Mouse (Mus musculus): ENCODE measurements at regions not wholly inside any gene's neighbourhood (a gene's known extent, or its start where the extent isn't known, plus 50 kb on each side); places are given as distances from the start of the nearest gene placed in this dataset.
A peak's percentile ranks its signal among the peaks of the same experiment; 100 is the strongest.

DNA sequence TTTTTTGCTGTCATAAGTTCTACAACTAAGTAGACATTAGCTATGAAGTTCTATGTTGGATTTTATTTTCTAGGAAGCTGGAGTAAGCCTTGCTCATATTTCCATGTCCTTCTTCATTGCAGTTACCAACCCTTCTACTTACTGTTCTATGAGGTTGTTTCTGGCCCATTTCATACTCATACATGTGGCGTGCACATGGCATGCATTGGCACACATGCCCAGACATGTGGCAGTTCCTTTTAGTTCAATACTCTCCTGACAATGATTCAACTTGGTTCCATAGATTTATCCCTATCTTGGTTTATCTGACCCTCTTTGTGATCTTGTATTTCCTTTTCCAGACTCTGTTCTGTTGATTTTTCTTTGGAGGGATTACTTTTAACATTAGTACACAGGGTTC is 203.2 kb downstream of the 1700064H15Rik start:
- Histone ChIP-seq H3K27me3 (no peaks in the 10 kb centered on the region), H3K4me1 (no peaks in the 10 kb centered on the region), H3K27ac (no peak overlapping the region), H3K4me3 (no peak overlapping the region), H3K9me3 (replicated peaks) (no peaks in the 10 kb centered on the region), H3K36me3 (ENCODE audit: poor library complexity, severe bottlenecking) (no peaks in the 10 kb centered on the region), H3K9ac (no peak overlapping the region), H3K4me2 (no peak overlapping the region)
- WGBS: 100% methylated on average over 1 of the region's 1 CpGs
- no peak for ATAC-seq

DNA sequence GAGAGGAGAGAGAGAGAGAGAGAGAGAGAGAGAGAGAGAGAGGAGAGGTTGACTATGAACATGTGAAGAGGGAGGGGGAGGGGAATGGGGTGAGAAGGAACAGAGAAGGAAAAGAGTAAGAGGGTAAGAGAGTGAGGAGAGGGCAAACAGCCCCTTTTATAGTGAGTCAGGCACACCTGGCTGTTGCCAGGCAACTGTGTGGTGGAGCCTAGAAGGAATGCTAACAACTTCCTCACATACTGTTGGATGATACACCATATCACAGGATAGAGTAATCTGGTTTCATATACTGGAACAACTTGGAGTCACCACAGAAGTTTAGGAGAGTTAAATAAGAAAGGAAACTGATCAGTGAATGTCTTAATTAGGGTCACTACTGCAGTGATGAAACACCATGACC is 204.1 kb downstream of the 1700064H15Rik start:
- no peak for ATAC-seq
- H3K4me1 ChIP-seq: no peaks in the 10 kb centered on the region
- H3K9ac ChIP-seq: no peak overlapping the region
- H3K36me3 ChIP-seq (ENCODE audit: poor library complexity, severe bottlenecking): no peaks in the 10 kb centered on the region
- no peaks in the 10 kb centered on the region for H3K9me3 ChIP-seq (replicated peaks)
- H3K4me2 ChIP-seq: no peak overlapping the region
- no peak overlapping the region for H3K4me3 ChIP-seq
- H3K27ac ChIP-seq: no peak overlapping the region
- H3K27me3 ChIP-seq: no peaks in the 10 kb centered on the region

DNA sequence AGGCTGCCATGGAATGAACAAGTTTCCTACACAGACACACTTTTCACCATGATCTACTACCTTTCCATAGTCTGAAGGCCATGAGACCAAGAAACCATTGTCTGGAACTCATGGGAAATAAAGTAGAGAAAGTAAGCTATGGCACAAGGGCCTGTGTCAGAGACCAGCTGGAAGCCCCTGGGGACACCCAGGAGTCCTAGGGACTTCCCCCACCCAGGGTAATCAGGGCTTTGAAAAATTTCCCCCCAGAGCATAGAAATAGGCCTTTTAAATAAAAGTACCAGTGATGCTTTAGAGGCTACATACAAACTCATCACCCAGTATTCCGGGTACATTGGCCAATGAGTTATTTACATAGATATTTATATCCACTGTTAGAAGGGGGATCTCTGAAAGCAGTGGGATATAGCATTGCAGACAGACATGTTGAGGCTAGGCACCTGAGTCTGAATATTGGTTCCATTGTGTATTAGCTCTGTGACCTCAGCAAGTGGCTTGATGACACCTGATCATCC is 207.0 kb downstream of the 1700064H15Rik start:
- no peaks in the 10 kb centered on the region for H3K9me3 ChIP-seq (replicated peaks)
- no peak for ATAC-seq
- 93% methylated on average over 1 of the region's 1 CpGs for WGBS
- no peaks in the 10 kb centered on the region for H3K36me3 ChIP-seq (ENCODE audit: poor library complexity, severe bottlenecking)
- H3K27ac ChIP-seq: no peak overlapping the region
- no peaks in the 10 kb centered on the region for H3K27me3 ChIP-seq
- H3K4me2 ChIP-seq: no peak overlapping the region
- no peak overlapping the region for H3K9ac ChIP-seq
- no peak overlapping the region for H3K4me3 ChIP-seq
- H3K4me1 ChIP-seq: no peaks in the 10 kb centered on the region

DNA sequence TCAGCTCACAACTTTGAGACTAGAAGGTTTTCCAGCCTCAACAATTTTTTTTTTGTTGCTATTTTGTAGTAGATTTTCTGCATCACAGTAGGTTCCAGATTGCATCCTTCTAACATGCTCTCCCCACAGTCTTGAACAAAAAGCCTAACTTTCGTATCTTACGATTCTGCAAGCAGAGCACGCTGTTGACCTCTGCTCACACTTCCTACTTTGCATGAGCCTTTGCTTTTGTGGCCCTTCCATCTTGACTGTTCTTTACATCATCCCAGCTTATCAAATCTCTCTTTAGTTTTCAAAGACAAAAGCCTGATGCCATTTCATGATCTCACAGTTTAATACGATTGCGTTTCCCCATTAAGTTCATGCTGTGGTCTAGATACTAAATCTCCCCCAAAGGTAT is 207.6 kb downstream of the 1700064H15Rik start:
- Histone ChIP-seq H3K27me3 (no peaks in the 10 kb centered on the region), H3K9me3 (replicated peaks) (no peaks in the 10 kb centered on the region), H3K4me2 (no peak overlapping the region), H3K9ac (no peak overlapping the region), H3K36me3 (ENCODE audit: poor library complexity, severe bottlenecking) (no peaks in the 10 kb centered on the region), H3K4me1 (no peaks in the 10 kb centered on the region), H3K4me3 (no peak overlapping the region), H3K27ac (no peak overlapping the region)
- 94% methylated on average over 5 of the region's 5 CpGs for WGBS
- ATAC-seq: no peak

DNA sequence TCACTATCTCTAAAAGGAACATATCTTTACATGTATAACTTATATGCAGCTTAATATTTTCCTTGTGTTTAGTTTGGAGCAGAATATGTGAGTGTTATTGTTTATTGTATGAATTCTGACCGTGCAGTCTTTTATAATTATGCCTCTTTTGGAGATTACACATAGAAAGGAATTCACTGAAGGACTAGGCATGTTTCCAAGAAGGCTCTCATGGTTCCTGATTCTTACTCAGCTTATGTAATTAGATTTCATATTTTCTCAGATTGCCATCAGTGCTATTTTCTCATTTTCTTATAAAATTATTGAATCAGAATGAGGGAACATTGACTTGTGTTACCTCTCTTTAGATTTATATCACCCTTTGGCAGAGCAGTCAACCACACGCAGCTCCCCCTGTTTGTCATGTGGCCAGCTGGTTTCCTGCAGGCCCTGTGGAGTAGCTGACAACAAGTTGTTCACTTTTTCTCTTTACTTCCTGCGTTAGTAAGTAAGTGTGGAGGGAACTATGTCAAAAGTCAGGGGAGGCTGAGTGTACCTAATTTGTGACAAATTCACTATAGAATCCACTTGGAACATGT is 217.4 kb downstream of the 1700064H15Rik start:
- no peak overlapping the region for H3K9ac ChIP-seq
- H3K27me3 ChIP-seq: no peaks in the 10 kb centered on the region
- 65% methylated on average over 3 of the region's 3 CpGs for WGBS

DNA sequence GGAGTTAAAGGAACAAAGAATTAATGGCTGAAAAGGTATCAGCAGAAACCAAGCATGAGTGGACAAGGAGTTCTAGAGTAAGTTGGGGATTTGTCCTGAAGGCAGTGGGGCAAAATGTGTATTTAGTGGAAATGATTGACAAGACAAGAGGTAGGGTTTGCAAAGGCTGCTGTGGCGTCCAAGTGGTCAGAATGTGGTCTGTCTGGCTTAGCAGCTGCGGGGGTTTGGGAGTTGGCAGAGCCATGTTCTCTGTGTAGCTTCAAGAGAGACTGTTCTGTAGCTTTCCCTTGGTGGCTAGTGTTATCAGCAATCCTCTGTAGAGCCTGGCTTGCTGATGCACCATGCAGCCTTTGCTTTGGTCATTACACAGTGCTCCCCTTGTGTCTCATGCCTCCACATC is 220.2 kb downstream of the 1700064H15Rik start:
- H3K9ac ChIP-seq: no peak overlapping the region
- H3K36me3 ChIP-seq (ENCODE audit: poor library complexity, severe bottlenecking): no peaks in the 10 kb centered on the region
- H3K9me3 ChIP-seq (replicated peaks): no peaks in the 10 kb centered on the region
- ATAC-seq: no peak
- no peak overlapping the region for H3K27ac ChIP-seq
- H3K27me3 ChIP-seq: no peaks in the 10 kb centered on the region
- WGBS: 72% methylated on average over 2 of the region's 2 CpGs
- H3K4me2 ChIP-seq: no peak overlapping the region
- H3K4me1 ChIP-seq: peaks cover 11% of the 10 kb centered on the region
- H3K4me3 ChIP-seq: no peak overlapping the region

More for the DNA sequence above, 217.4 kb downstream of the 1700064H15Rik start:
- H3K4me2 ChIP-seq: no peak overlapping the region
- no peak overlapping the region for H3K27ac ChIP-seq
- H3K36me3 ChIP-seq (ENCODE audit: poor library complexity, severe bottlenecking): no peaks in the 10 kb centered on the region
- no peak for ATAC-seq
- H3K9me3 ChIP-seq (replicated peaks): no peaks in the 10 kb centered on the region
- H3K4me1 ChIP-seq: peaks cover 7% of the 10 kb centered on the region
- H3K4me3 ChIP-seq: no peak overlapping the region

DNA sequence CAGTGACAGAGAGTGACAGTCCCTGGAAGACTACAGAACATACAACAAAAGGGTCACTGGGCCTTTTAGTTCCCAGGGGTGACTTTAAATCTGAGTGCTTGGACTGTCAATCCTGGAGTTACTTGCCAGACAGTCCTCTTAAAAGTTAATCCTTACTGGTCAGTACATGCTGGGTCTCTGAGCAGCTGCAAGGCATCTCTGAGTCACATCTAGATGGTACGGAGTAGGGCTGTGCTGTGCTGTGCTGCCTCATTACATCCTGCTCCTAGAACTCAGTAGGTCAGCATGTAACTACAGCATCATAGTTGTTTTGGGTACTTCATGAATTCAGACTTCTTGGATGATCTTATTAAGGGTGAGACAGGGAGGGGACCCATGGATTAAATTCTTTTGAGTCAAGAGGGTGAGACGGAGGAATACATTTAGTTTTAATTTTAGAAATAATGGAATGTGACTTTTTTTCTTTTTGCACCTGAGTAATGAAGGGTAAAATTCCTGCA is 220.8 kb downstream of the 1700064H15Rik start:
- H3K27me3 ChIP-seq: no peaks in the 10 kb centered on the region
- WGBS: 75% methylated on average over 2 of the region's 2 CpGs
- H3K4me2 ChIP-seq: no peak overlapping the region
- no peak overlapping the region for H3K27ac ChIP-seq
- H3K9ac ChIP-seq: no peak overlapping the region
- H3K36me3 ChIP-seq (ENCODE audit: poor library complexity, severe bottlenecking): no peaks in the 10 kb centered on the region
- ATAC-seq: no peak
- peaks cover 11% of the 10 kb centered on the region for H3K4me1 ChIP-seq
- H3K9me3 ChIP-seq (replicated peaks): no peaks in the 10 kb centered on the region
- no peak overlapping the region for H3K4me3 ChIP-seq

DNA sequence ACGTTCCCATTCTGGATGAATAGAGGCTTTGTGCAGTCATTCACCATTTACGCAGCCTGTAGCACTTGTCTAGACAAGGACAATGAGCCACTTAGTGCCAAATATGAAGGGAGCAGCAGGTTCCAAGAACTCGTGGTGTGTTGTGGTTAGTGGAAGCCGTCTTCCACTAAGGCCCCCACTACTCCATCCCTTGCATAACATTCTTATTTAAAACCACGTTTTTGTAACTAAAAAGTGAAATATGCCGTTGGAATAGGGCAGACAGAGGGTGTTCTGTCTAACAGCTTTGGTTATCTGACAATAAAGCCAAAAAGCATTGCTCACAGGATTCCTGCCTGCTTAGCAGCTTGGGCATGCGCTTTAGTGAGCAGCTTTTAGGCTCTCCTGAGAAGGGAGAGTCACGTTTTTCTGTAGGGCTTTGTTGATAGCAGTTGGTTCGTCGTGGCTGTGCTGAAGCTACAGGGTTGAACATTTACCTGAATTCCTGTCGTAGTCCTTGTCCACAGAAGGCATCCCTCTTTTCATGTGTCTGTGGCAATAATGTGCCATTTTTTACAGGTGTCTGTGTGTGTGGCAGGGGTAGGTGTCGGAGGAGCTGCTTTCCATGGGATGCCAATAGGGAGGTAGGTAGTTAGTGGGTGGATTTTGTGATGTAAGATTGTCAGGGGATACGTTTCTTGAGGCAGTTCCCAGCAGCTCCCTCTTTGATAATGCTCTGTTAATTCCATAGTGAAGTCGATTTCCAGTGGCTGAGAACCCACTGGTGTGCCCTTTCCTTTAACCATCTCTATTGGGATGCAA is 221.9 kb downstream of the 1700064H15Rik start:
- no peaks in the 10 kb centered on the region for H3K9me3 ChIP-seq (replicated peaks)
- peak overlapping the region; percentile 23; the same call in 1 of the 2 replicates for H3K4me3 ChIP-seq
- no peaks in the 10 kb centered on the region for H3K27me3 ChIP-seq
- peaks cover 11% of the 10 kb centered on the region for H3K4me1 ChIP-seq
- H3K9ac ChIP-seq: no peak overlapping the region
- H3K27ac ChIP-seq: peak overlapping the region; percentile 52
- H3K4me2 ChIP-seq: peak overlapping the region; percentile 49
- ATAC-seq: peak; percentile 93
- H3K36me3 ChIP-seq (ENCODE audit: poor library complexity, severe bottlenecking): no peaks in the 10 kb centered on the region
- WGBS: 14% methylated on average over 14 of the region's 14 CpGs

DNA sequence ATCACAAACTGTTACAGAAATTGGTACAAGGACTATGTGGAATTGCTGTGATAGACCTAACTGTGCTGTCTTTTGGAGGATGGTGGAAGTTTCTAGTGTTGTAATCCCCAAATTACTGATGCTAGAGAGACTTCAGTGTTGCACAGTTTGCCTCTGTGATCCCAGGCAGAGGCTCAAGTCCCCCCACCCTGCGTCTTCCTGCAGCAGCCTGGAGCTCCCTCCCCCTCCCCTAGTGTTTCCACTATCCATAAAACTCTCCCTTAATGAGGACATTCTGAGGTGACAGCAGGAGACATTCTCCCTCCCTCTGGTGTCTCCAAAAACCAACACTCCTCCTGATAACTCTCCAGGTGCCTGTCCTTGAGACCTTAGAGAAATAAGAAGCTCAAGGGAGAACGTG is 242.8 kb downstream of the 1700064H15Rik start:
- Histone ChIP-seq H3K4me1 (no peaks in the 10 kb centered on the region), H3K9ac (no peak overlapping the region), H3K36me3 (ENCODE audit: poor library complexity, severe bottlenecking) (no peaks in the 10 kb centered on the region), H3K4me3 (no peak overlapping the region), H3K9me3 (replicated peaks) (no peaks in the 10 kb centered on the region), H3K4me2 (no peak overlapping the region), H3K27me3 (no peaks in the 10 kb centered on the region), H3K27ac (no peak overlapping the region)
- ATAC-seq: no peak
- 51% methylated on average over 2 of the region's 2 CpGs for WGBS

DNA sequence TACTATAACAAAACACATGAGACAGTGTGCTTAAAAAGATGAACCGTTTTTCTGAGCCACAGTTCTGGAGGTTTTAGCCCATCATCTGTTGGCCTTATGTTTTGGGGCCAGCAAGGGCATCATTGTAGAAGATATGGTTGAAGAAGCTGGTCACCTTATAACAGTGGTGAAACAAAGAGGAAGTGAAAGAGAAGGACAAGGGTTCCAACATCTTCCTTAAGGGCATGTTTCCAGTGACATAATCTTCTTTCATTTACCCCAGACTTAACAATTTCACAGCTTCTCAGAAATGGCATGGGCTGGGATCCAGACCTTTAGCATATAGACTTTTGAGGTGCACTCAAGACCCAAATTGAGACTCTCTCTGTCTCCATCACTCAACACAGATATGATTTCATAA is 259.5 kb downstream of the 1700064H15Rik start:
- ATAC-seq: no peak
- H3K4me3 ChIP-seq: no peak overlapping the region
- no peak overlapping the region for H3K9ac ChIP-seq
- H3K27me3 ChIP-seq: no peaks in the 10 kb centered on the region
- no peaks in the 10 kb centered on the region for H3K4me1 ChIP-seq
- H3K4me2 ChIP-seq: no peak overlapping the region
- no peak overlapping the region for H3K27ac ChIP-seq
- H3K9me3 ChIP-seq (replicated peaks): no peaks in the 10 kb centered on the region
- no peaks in the 10 kb centered on the region for H3K36me3 ChIP-seq (ENCODE audit: poor library complexity, severe bottlenecking)
- 91% methylated on average over 1 of the region's 1 CpGs for WGBS

DNA sequence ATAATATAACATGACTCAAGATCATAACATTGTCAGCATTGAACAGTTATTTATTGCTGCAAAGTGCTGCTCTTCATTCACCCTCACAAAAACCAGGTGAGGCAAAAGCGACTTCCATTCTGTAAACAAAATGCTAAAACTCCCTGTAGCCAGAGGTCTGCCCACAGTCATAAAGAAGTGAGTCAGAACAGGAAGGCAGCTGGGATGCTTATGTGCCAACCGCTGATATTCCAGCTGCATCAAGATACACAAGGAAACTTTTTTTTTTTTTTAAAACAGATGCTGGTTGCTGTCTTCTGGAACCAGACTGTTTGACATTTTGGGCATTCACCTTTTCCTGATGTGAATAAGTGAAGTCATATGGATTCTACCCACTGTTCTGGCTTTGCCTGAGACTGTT is 260.7 kb downstream of the 1700064H15Rik start:
- H3K27ac ChIP-seq: no peak overlapping the region
- no peaks in the 10 kb centered on the region for H3K9me3 ChIP-seq (replicated peaks)
- WGBS: 80% methylated on average over 2 of the region's 2 CpGs
- no peaks in the 10 kb centered on the region for H3K27me3 ChIP-seq
- H3K4me2 ChIP-seq: no peak overlapping the region
- ATAC-seq: no peak
- no peak overlapping the region for H3K9ac ChIP-seq
- no peaks in the 10 kb centered on the region for H3K36me3 ChIP-seq (ENCODE audit: poor library complexity, severe bottlenecking)
- no peaks in the 10 kb centered on the region for H3K4me1 ChIP-seq
- no peak overlapping the region for H3K4me3 ChIP-seq

All from forebrain, embryonic 13.5 days (tissue).